Mouse (Mus musculus) midbrain, embryonic 13.5 days (tissue): ENCODE results near the gene Capn7. TPM values are rescaled to one million over a fixed set of nuclear protein-coding genes. Genes with fewer than 3 reads are reported as not detected.

Experiments
- ATAC-seq: fragments of 200-750 bp; cut with Nextera tagmentation; 2 replicates; pipeline ENCODE4 v1.8.0; 2017; ENCODE audit warnings: mild to moderate bottlenecking, moderate TSS enrichment, moderate library complexity
- H3K27ac ChIP-seq: fragments of 300-500 bp; sonication (generic); 2 replicates; pipeline ENCODE4 v1.5.1; 2015; ENCODE audit warnings: inconsistent platforms, mild to moderate bottlenecking, moderate library complexity
- H3K27me3 ChIP-seq: fragments of 300-500 bp; sonication (generic); 2 replicates; pipeline ENCODE4 v1.6.1; 2015; ENCODE audit warnings: mild to moderate bottlenecking, inconsistent platforms
- H3K36me3 ChIP-seq: fragments of 300-500 bp; sonication (generic); 2 replicates; pipeline ENCODE4 v1.6.1; 2015; ENCODE audit warnings: mild to moderate bottlenecking, inconsistent platforms
- H3K4me1 ChIP-seq: fragments of 300-500 bp; sonication (generic); replicated peaks from 2 replicates; pipeline ENCODE4 v1.6.1; 2015; ENCODE audit warnings: inconsistent platforms
- H3K4me2 ChIP-seq: fragments of 300-500 bp; sonication (generic); replicated peaks from 2 replicates; pipeline ENCODE4 v1.6.1; 2015; ENCODE audit warnings: moderate library complexity, mild to moderate bottlenecking, inconsistent platforms
- H3K4me3 ChIP-seq: fragments of 300-500 bp; sonication (generic); replicated peaks from 2 replicates; pipeline ENCODE4 v1.5.1; 2015; ENCODE audit warnings: mild to moderate bottlenecking, inconsistent platforms
- H3K9ac ChIP-seq: fragments of 300-500 bp; sonication (generic); replicated peaks from 2 replicates; pipeline ENCODE4 v1.6.1; 2015; ENCODE audit warnings: mild to moderate bottlenecking, inconsistent platforms
- H3K9me3 ChIP-seq: fragments of 300-500 bp; sonication (generic); 2 replicates; pipeline ENCODE4 v1.6.1; 2016; ENCODE audit warnings: mild to moderate bottlenecking, inconsistent platforms
- WGBS: fragments of 180-500 bp; shearing (Covaris S2); methylation state at CpG from one replicate; pipeline ENCODE4 v1.1.7; 2015; 5-methylcytosine and 5-hydroxymethylcytosine counted together
- polyA plus RNA-seq: library from polyadenylated mRNA; unstranded; fragments of >200 nt; fragmentation: Nextera tagmentation; extraction: Ambion mirVana; gene quantifications from 2 replicates; pipeline ENCODE4 v1.2.1, GENCODE M21; 2015

Gene Capn7
- polyA plus RNA-seq, 1 experiment from 2014 or later = 69.7 TPM

GRCm38 (mm10) chr14:31389421-31390147 is 53.1 kb downstream of the Capn7 start:
- ATAC-seq = no peak
- Histone ChIP-seq H3K4me3 (no peak overlapping the region), H3K27me3 (no peaks in the 10 kb centered on the region), H3K9me3 (no peaks in the 10 kb centered on the region), H3K4me1 (peaks cover 9% of the 10 kb centered on the region; the same call in 1 of the 2 replicates), H3K9ac (no peak overlapping the region), H3K27ac (no peak overlapping the region), H3K36me3 (peaks cover 7% of the 10 kb centered on the region; the same call in 1 of the 2 replicates), H3K4me2 (no peak overlapping the region)
- WGBS = 88% methylated on average over 8 of the region's 8 CpGs

DNA sequence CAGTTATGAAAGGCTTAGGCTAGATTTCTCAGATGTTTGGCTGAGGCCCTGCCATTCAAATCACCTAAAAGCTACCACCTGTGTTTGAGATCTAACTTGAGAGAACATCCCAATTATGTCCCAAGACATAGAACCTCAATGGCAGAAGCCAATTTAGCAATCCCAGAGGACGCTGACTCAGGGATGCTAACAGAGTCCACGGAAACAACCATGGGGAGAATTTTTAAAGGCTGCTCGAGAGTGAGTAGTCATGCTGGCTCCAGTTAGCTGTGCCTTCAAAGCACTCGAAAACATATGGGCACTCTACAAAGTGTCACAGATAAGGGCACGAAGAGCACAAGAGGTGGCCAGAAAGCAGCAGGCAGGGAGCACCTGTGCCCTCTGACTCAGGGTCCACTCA is 55.9 kb downstream of the Capn7 start:
- H3K27ac ChIP-seq = no peak overlapping the region
- H3K4me3 ChIP-seq = no peak overlapping the region
- peaks cover 5% of the 10 kb centered on the region; the same call in 1 of the 2 replicates for H3K4me1 ChIP-seq
- 90% methylated on average over 5 of the region's 5 CpGs for WGBS
- H3K36me3 ChIP-seq = peaks cover 9% of the 10 kb centered on the region; the same call in 1 of the 2 replicates
- H3K9me3 ChIP-seq = no peaks in the 10 kb centered on the region
- H3K27me3 ChIP-seq = no peaks in the 10 kb centered on the region
- no peak for ATAC-seq
- no peak overlapping the region for H3K9ac ChIP-seq
- H3K4me2 ChIP-seq = no peak overlapping the region

DNA sequence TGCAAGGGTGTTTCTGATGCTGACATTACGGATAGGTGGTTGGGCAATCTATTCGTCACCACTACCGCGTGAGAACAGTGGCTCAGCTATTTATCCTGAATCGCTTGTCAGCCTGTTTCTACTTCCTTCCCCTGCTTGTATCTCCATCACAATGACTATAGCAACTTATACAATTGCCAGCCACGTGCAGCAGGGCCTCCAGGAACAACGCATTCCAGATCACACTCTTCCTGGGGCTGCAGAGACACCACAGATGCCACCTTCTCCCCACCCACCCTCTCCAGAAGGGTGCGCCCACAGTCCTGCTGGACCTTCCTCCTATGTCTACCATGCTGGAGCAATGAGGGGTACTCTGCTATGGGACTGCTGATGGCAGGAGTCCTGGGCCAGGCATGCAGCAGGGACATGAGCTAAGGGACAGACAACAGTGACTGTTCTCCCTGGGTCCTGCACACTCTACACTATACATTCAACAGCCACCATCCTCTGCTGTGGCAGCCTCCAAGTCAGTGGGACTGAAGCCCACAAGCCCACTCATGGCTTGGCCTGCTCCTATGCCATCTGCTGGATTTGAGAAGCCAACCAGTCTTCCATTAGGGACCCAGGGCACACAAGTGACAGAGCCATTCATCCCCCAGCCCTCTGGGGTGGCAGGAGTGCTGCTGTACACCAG is 56.6 kb downstream of the Capn7 start:
- no peak for ATAC-seq
- 82% methylated on average over 8 of the region's 8 CpGs for WGBS

GRCm38 (mm10) chr14:31393546-31393890 is 57.1 kb downstream of the Capn7 start:
- no peak for ATAC-seq

More for the DNA sequence above, 56.6 kb downstream of the Capn7 start:
- Histone ChIP-seq H3K4me3 (no peak overlapping the region), H3K36me3 (0 out of 2 replicates have a peak, but pooled peaks cover 11% of the 10 kb centered on the region), H3K4me1 (0 out of 2 replicates have a peak, but pooled peaks cover 4% of the 10 kb centered on the region), H3K4me2 (no peak overlapping the region), H3K27me3 (no peaks in the 10 kb centered on the region), H3K27ac (no peak overlapping the region), H3K9ac (no peak overlapping the region), H3K9me3 (no peaks in the 10 kb centered on the region)

GRCm38 (mm10) chr14:31393936-31394630 is 57.6 kb downstream of the Capn7 start:
- 90% methylated on average over 7 of the region's 7 CpGs for WGBS
- Histone ChIP-seq H3K4me3 (no peak overlapping the region), H3K4me1 (0 out of 2 replicates have a peak, but pooled peaks cover 4% of the 10 kb centered on the region), H3K27me3 (no peaks in the 10 kb centered on the region), H3K9me3 (no peaks in the 10 kb centered on the region), H3K9ac (no peak overlapping the region), H3K4me2 (no peak overlapping the region), H3K27ac (no peak overlapping the region), H3K36me3 (0 out of 2 replicates have a peak, but pooled peaks cover 11% of the 10 kb centered on the region)
- no peak for ATAC-seq

More at GRCm38 (mm10) chr14:31393546-31393890, 57.1 kb downstream of the Capn7 start:
- H3K9ac ChIP-seq = no peak overlapping the region
- no peak overlapping the region for H3K27ac ChIP-seq
- H3K27me3 ChIP-seq = no peaks in the 10 kb centered on the region
- 0 out of 2 replicates have a peak, but pooled peaks cover 4% of the 10 kb centered on the region for H3K4me1 ChIP-seq
- H3K9me3 ChIP-seq = no peaks in the 10 kb centered on the region
- H3K4me3 ChIP-seq = no peak overlapping the region
- WGBS = 83% methylated on average over 3 of the region's 3 CpGs
- no peak overlapping the region for H3K4me2 ChIP-seq
- 0 out of 2 replicates have a peak, but pooled peaks cover 11% of the 10 kb centered on the region for H3K36me3 ChIP-seq

DNA sequence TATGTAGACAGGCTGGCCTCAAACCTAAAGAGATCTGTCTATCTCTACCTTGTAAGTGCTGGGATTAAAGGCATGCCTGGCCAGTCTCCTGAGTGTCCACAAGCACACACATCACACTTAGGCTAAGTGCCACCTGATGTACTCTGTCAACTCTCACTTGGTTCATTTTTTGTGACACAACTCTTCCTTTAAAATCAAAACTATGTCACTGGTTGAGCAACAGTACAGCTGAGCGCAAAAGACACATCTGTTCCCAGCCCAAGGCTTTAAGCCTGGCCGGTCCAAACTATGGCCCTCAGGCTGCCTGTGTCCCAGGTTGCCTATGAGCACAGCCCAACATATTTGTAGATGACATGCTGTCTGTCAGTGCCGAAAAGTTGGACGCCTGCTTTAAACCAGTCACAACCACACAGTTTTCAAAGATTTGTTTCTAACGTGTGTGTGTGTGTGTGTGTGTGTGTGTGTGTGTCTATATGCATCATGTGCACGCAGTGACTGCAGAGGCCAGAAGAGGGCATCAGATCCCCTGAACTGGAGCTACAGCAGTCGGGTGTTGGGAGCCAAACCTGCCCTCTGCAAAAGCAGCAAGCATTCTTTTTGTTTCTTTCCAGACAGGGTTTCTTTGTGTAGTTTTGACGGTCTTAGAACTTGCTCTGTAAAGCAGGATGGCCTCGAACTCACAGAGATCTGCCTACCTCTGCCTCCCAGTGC is 58.5 kb downstream of the Capn7 start:
- Histone ChIP-seq H3K27ac (no peak overlapping the region), H3K36me3 (0 out of 2 replicates have a peak, but pooled peaks cover 11% of the 10 kb centered on the region), H3K9me3 (no peaks in the 10 kb centered on the region), H3K27me3 (no peaks in the 10 kb centered on the region), H3K4me2 (no peak overlapping the region), H3K4me1 (0 out of 2 replicates have a peak, but pooled peaks cover 4% of the 10 kb centered on the region), H3K4me3 (no peak overlapping the region), H3K9ac (no peak overlapping the region)
- no peak for ATAC-seq
- 92% methylated on average over 9 of the region's 9 CpGs for WGBS

DNA sequence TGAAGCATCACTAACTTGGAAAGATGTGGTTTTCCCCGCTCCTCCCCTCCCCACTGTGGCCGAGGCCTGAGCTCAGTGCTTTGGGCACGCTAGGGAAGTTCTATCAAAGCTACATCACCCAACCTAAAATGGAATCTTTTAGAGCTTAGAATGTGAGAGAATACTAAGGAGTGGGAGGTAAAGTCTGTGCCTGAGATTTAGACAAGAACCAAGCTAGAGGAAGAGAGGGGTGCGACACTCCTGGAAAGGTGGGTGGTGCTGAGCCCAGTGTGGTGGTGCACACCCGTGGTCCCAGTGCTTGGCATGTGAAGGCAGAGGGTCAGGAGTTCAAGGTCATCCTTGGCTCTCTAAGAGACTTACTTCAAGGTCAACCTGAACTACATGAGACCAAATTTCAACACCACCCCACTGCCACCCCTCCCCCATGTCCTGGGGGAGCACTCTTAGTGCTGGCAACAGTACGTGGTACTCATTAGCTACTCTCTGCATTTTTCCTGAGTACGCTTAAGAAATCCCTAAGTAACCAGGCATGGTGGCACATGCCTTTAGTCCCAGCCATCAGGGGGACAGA is 59.3 kb downstream of the Capn7 start:
- Histone ChIP-seq H3K27ac (no peak overlapping the region), H3K9me3 (no peaks in the 10 kb centered on the region), H3K4me1 (0 out of 2 replicates have a peak, but pooled peaks cover 4% of the 10 kb centered on the region), H3K4me3 (no peak overlapping the region), H3K9ac (no peak overlapping the region), H3K4me2 (no peak overlapping the region), H3K27me3 (no peaks in the 10 kb centered on the region), H3K36me3 (0 out of 2 replicates have a peak, but pooled peaks cover 11% of the 10 kb centered on the region)
- WGBS = 93% methylated on average over 7 of the region's 7 CpGs
- ATAC-seq = no peak

- 88% methylated on average over 2 of the region's 2 CpGs for WGBS
- Histone ChIP-seq H3K4me3 (no peak overlapping the region), H3K27me3 (no peaks in the 10 kb centered on the region), H3K27ac (no peak overlapping the region), H3K36me3 (0 out of 2 replicates have a peak, but pooled peaks cover 11% of the 10 kb centered on the region), H3K9ac (no peak overlapping the region), H3K9me3 (no peaks in the 10 kb centered on the region), H3K4me2 (no peak overlapping the region), H3K4me1 (0 out of 2 replicates have a peak, but pooled peaks cover 4% of the 10 kb centered on the region)
- no peak for ATAC-seq
Observed at GRCm38 (mm10) chr14:31396428-31396827, 60.0 kb downstream of the Capn7 start.

GRCm38 (mm10) chr14:31397353-31397752 is 60.9 kb downstream of the Capn7 start:
- H3K4me3 ChIP-seq = no peak overlapping the region
- 84% methylated on average over 12 of the region's 12 CpGs for WGBS
- H3K36me3 ChIP-seq = 0 out of 2 replicates have a peak, but pooled peaks cover 11% of the 10 kb centered on the region
- no peaks in the 10 kb centered on the region for H3K27me3 ChIP-seq
- no peak for ATAC-seq
- H3K4me2 ChIP-seq = no peak overlapping the region
- H3K4me1 ChIP-seq = 0 out of 2 replicates have a peak, but pooled peaks cover 4% of the 10 kb centered on the region
- no peak overlapping the region for H3K9ac ChIP-seq
- H3K27ac ChIP-seq = no peak overlapping the region
- H3K9me3 ChIP-seq = no peaks in the 10 kb centered on the region

DNA sequence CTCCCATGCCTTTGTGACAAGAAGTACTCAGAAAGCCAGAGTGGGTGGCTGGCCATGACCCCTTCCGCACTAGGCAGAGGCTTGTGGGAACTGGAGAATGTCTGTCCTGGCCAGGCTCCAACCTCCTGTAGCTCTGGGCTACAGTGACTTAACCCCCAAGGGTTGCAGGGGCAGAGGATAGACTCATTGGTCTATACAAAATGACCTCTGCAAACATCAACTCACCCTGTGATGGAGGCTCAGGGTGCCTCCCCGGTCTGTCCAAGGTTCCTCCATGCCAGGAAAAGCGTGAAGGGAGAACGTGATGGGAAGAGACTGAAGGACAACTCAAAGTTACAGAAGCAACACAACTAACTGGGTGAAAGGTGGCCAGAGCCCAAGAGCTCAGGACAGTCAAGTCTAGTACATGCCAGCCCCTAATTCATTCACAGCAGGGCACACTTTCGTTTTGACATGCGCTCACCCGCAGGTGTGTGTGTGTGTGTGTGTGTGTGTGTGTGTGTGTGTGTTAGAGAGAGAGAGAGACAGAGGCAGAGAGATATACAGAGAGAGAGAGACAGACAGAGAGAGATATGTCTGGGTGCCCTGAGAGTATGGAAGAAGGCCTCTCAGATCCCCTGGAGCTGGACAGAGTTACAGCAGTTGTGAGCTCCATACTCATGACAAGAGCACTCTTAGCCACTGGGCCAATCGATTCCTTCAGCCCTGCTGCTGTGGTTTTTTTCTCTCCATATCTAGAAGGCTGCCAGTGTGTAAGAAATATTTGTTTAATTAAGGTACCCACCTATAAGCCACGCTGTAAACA is 61.6 kb downstream of the Capn7 start:
- no peak overlapping the region for H3K9ac ChIP-seq
- H3K4me2 ChIP-seq = no peak overlapping the region
- H3K4me1 ChIP-seq = 0 out of 2 replicates have a peak, but pooled peaks cover 4% of the 10 kb centered on the region
- 90% methylated on average over 9 of the region's 9 CpGs for WGBS
- H3K9me3 ChIP-seq = no peaks in the 10 kb centered on the region
- no peak for ATAC-seq
- no peak overlapping the region for H3K27ac ChIP-seq
- peaks cover 16% of the 10 kb centered on the region for H3K36me3 ChIP-seq
- no peaks in the 10 kb centered on the region for H3K27me3 ChIP-seq
- H3K4me3 ChIP-seq = no peak overlapping the region
